Mouse (Mus musculus) lung, adult 2 months (tissue): ENCODE measurements around the gene Lsamp.

Experiments used
- CTCF ChIP-seq: fragments of 200-500 bp; IDR thresholded peaks from 2 replicates; pipeline ENCODE4 v1.5.1; 2011; ENCODE audit warnings: mild to moderate bottlenecking, low read length, control low read depth; ENCODE audit not compliant: insufficient read depth
- POLR2A ChIP-seq: fragments of 200-500 bp; IDR thresholded peaks from 2 replicates; pipeline ENCODE4 v1.6.1; 2011; ENCODE audit warnings: low read depth, mild to moderate bottlenecking, control low read depth, low read length, borderline replicate concordance; ENCODE audit errors: extremely low read depth

DNA sequence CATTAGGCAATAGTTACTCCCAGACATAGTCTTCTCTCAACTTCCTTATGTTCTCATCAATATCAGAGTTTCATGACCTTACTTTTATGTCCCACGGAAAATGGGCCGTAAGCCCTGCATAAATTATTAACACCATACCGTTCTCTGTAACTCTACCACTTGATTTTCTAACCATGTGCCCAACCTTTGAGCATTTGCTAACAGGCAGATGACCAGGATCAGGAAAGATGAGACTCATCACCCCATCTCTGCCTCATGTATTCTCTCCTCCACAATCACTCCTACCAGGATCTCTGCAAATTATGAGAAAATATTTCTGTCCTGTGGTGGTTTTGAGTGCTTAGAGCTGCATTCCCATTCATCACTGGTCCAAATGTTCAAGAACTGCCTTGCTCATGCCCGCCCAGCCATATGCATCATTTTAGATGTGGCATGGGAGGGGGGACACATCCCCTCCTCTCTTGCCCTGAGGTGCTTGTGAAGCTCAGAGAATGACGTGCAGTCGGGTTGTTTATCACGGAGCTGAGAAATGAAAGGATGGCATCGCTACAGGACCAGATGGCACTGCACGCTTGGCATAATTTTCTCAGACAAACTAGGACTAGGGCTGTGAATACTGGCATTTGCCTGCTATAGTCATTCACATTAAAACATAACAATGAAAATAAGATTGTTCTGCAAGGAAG is 1744.9 kb downstream of the Lsamp start:
- TF ChIP-seq POLR2A (no peak), CTCF (no peak)
